18 mouse cellular contexts compared by ENCODE assay signal in genomic region chr7:100176269-100176668, GRCm38 (mm10). TPM values are rescaled to one million over a fixed set of nuclear protein-coding genes. Genes with fewer than 3 reads are reported as not detected.
DNase-seq lines count a peak whose midpoint lies in the region; ATAC-seq and TF ChIP-seq lines count a peak whose summit lies in the region.
"Had no signal": no experiment of that assay in that cellular context is flagged by ENCODE, and none has a peak within 500 bp of the region (broad histone marks: within the 10 kb centered on the region; RNA-seq: fewer than 3 reads in every experiment).

Gene Kcne3, plus strand, starts transcription at chr7:100176502.

- no peak within 1 kb of the TSS for H3K27ac ChIP-seq in heart, embryonic 12.5 days (ENCODE audit: poor library complexity, severe bottlenecking)
- H3K27ac ChIP-seq in bone marrow, adult 2 months (ENCODE audit: control insufficient read depth, insufficient read depth, low read depth, low read length, poor library complexity), result 0 out of 2 replicates have a peak within 1 kb of the TSS, but pooled peaks have one; percentile 14
- no peak within 1 kb of the TSS for H3K27ac ChIP-seq in intestine, embryonic 14.5 days (ENCODE audit: low read depth)
- H3K27ac ChIP-seq: heart, adult 2 months had no signal

- peaks cover 12% of the 10 kb centered on the region for H3K4me1 ChIP-seq in heart, embryonic 12.5 days (replicated peaks)
- no peaks in the 10 kb centered on the region for H3K4me1 ChIP-seq in bone marrow, adult 2 months (ENCODE audit: control insufficient read depth, insufficient read depth, low read length)
- H3K4me1 ChIP-seq in intestine, embryonic 14.5 days (replicated peaks; ENCODE audit: control insufficient read depth, insufficient read depth, low read length), result 0 out of 2 replicates have a peak, but pooled peaks cover 4% of the 10 kb centered on the region

- ATAC-seq in heart, embryonic 12.5 days (ENCODE audit: insufficient number of reproducible peaks, low FRiP score), result no peak
- ATAC-seq in intestine, embryonic 14.5 days (replicated peaks; ENCODE audit: low FRiP score, low TSS enrichment, low read depth), result no peak
- peak; percentile 75 for ATAC-seq in megakaryocyte, adult 5-6 weeks (ENCODE audit: poor library complexity, severe bottlenecking)
- ATAC-seq: activated CD4-positive, CD25-positive, alpha-beta regulatory T cell, adult 4 months; forebrain, postnatal 0 days had no signal

- TF ChIP-seq CTCF in bone marrow, adult 2 months (IDR thresholded peaks at IDR 0.05; ENCODE audit: control insufficient read depth, insufficient read depth, low read length), result no peak

- H3K4me2 ChIP-seq in heart, embryonic 12.5 days, result no peak within 1 kb of the TSS
- no peak within 1 kb of the TSS for H3K4me2 ChIP-seq in intestine, embryonic 14.5 days (ENCODE audit: low read length)

- no peak within 1 kb of the TSS for H3K9ac ChIP-seq in heart, embryonic 12.5 days
- no peak within 1 kb of the TSS for H3K9ac ChIP-seq in intestine, embryonic 14.5 days (ENCODE audit: low read length)
- H3K9ac ChIP-seq: forebrain, postnatal 0 days had no signal

- H3K27me3 ChIP-seq in heart, embryonic 12.5 days (replicated peaks), result peaks cover 54% of the 10 kb centered on the region
- H3K27me3 ChIP-seq in intestine, embryonic 14.5 days (replicated peaks; ENCODE audit: control insufficient read depth, insufficient read depth, low read length), result peaks cover 24% of the 10 kb centered on the region

- intact Hi-C loops in gastrocnemius, postnatal 14 days (cut with DNase I; ENCODE audit: low total_unique reads), result no loop called here

- no peaks in the 10 kb centered on the region for H3K36me3 ChIP-seq in heart, embryonic 12.5 days
- no peaks in the 10 kb centered on the region for H3K36me3 ChIP-seq in intestine, embryonic 14.5 days (ENCODE audit: control insufficient read depth, insufficient read depth, low read length)

- 67% methylated on average over 3 of the region's 3 CpGs for WGBS in heart, embryonic 12.5 days
- WGBS in bone marrow, adult 2 months, result 22% methylated on average over 3 of the region's 3 CpGs
- WGBS in intestine, embryonic 14.5 days, result 73% methylated on average over 3 of the region's 3 CpGs

- H3K9me3 ChIP-seq in heart, embryonic 12.5 days (replicated peaks), result no peaks in the 10 kb centered on the region
- no peaks in the 10 kb centered on the region for H3K9me3 ChIP-seq in intestine, embryonic 14.5 days (ENCODE audit: control insufficient read depth, low read length)

- DNase-seq in heart, postnatal 4 days, result no peak
- DNase-seq in intestine, embryonic 14.5 days (ENCODE audit: low spot score), result peak; percentile 39
- DNase-seq in cerebellum, adult 8-10 months, result no peak
- no peak for DNase-seq in gastrocnemius, postnatal 14 days
- no peak for DNase-seq in cerebellum, adult 9-11 months
- DNase-seq: cerebellum, postnatal 14 days; forebrain, postnatal 0 days; heart, adult 2 months; kidney, adult 11 months; kidney, postnatal 4 days; lung, adult 18-20 months; right cerebral cortex, postnatal 4 days had no signal

- no peak for TF ChIP-seq POLR2A in bone marrow, adult 2 months (IDR thresholded peaks at IDR 0.05; ENCODE audit: borderline replicate concordance, control insufficient read depth, low read depth, low read length)

- H3K4me3 ChIP-seq in heart, embryonic 12.5 days, result no peak within 1 kb of the TSS
- no peak within 1 kb of the TSS for H3K4me3 ChIP-seq in bone marrow, adult 2 months (replicated peaks; ENCODE audit: control insufficient read depth, low read depth, low read length)
- no peak within 1 kb of the TSS for H3K4me3 ChIP-seq in intestine, embryonic 14.5 days (ENCODE audit: low read depth, low read length)
- H3K4me3 ChIP-seq: heart, adult 2 months; myocyte had no signal

RNA-seq across cellular contexts. Expression of gene Kcne3, which starts in this region (rescaled TPM):
- polyA plus RNA-seq in heart, embryonic 12.5 days (2016; fragmentation: Nextera tagmentation; extraction: Ambion mirVana), result 8.0 and 10.0 TPM in 2 replicates
- total RNA-seq in heart, postnatal 4 days (2021), result 1 to 10 TPM; 1.8 to 3.8 TPM
- 2.7 and 2.9 TPM in 2 replicates for polyA plus RNA-seq in bone marrow, adult 2 months (2011; ENCODE audit: insufficient read depth, insufficient read length, low replicate concordance, missing spikeins)
- polyA plus RNA-seq in intestine, embryonic 14.5 days (2014; fragmentation: Nextera tagmentation; extraction: Ambion mirVana), result 73.1 and 74.5 TPM in 2 replicates
- 18.0 and 21.1 TPM in 2 replicates for total RNA-seq in megakaryocyte, adult 5-6 weeks (2015)
- 12.0 and 19.5 TPM in 2 replicates for total RNA-seq in megakaryocyte, adult 5-6 weeks (2017)
- under 1 TPM; 0.59 to 0.60 TPM for total RNA-seq in gastrocnemius, postnatal 14 days (2021)
- total RNA-seq: ES-E14; forebrain, postnatal 0 days had no signal
- polyA plus RNA-seq: activated CD4-positive, CD25-positive, alpha-beta regulatory T cell, adult 4 months; forebrain, postnatal 0 days; myocyte had no signal
